Mouse (Mus musculus) adrenal gland, postnatal 36 days (tissue): ENCODE results near the gene Cep57. TPM values are rescaled to one million over a fixed set of nuclear protein-coding genes. Genes with fewer than 3 reads are reported as not detected.
"Not testable (repeated sequence)": the region's sequence is repeated elsewhere in the genome, so short reads cannot be mapped to it uniquely, and the experiment has no call there.

ENCODE experiments used
- DNase-seq, 2 experiments: peaks; one replicate each; pipeline ENCODE4 v3.0.0; 2021; ENCODE audit warnings: mixed read lengths in 1 of 2
- total RNA-seq, 2 experiments: library from RNA; stranded (reverse); gene quantifications; 2 replicates each; pipeline ENCODE4 v1.2.3; 2021

The Cep57 gene
- total RNA-seq, 2 experiments from 2014 or later = 14.8 to 19.9 TPM

GRCm38 (mm10) chr9:13794302-13794701 lies 32.6 kb downstream of the Cep57 start:
- DNase-seq = no peak

GRCm38 (mm10) chr9:13790864-13791263 lies 36.0 kb downstream of the Cep57 start:
- DNase-seq = not testable (repeated sequence)

- no peak for DNase-seq
Measured at GRCm38 (mm10) chr9:13781985-13782384, 44.9 kb downstream of the Cep57 start.

- DNase-seq = no peak
Measured at GRCm38 (mm10) chr9:13774732-13775131, 52.2 kb downstream of the Cep57 start.

GRCm38 (mm10) chr9:13766570-13766969 lies 60.3 kb downstream of the Cep57 start:
- DNase-seq = no peak

GRCm38 (mm10) chr9:13765624-13766023 lies 61.3 kb downstream of the Cep57 start:
- no peak for DNase-seq

- DNase-seq = no peak
Measured at GRCm38 (mm10) chr9:13760430-13760829, 66.5 kb downstream of the Cep57 start.

Other genes starting within 250 kb of the Cep57 start
- 10 to 100 TPM; 61.8 to 65.1 TPM for gene Mtmr2, start 78.7 kb downstream of the Cep57 start, total RNA-seq
- gene Fam76b, start 609 bp upstream of the Cep57 start, total RNA-seq = 10 to 100 TPM; 18.9 to 19.2 TPM